Mouse (Mus musculus): ENCODE measurements at regions not wholly inside any gene's neighbourhood (a gene's known extent, or its start where the extent isn't known, plus 50 kb on each side); places are given as distances from the start of the nearest gene placed in this dataset.

DNA sequence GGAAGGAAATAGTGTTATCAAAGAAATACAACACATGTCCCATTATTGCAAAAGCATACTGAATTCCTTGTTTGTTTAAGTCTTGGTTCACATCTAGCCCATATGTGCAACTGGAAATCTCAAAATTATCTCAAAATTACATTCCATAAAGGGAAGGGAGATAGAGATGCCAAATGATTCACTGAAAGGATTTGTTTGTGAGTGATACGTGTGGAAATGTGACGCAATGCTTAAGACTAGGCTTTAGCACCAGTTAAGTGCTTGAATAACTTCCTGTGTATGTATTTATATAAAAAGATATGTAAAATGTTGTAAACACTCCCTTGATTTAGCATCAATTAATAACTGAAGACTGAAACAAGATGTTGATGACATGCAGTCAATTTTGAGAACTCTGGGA is 526.6 kb downstream of the Slc22a22 start:
- Histone ChIP-seq H3ac (ENCODE audit: control insufficient read depth, insufficient read length) (no peak overlapping the region), H3K4me2 (ENCODE audit: low read depth) (no peak overlapping the region), H3K79me2 (ENCODE audit: control insufficient read depth, insufficient read depth) (no peaks in the 10 kb centered on the region), H3K27me3 (ENCODE audit: control insufficient read depth, insufficient read depth, insufficient read length) (no peaks in the 10 kb centered on the region), H3K4me3 (no peak overlapping the region), H3K36me3 (ENCODE audit: control insufficient read depth, insufficient read depth) (no peaks in the 10 kb centered on the region)
- TF ChIP-seq USF1 (IDR thresholded peaks at IDR 0.05; ENCODE audit: low read depth) (no peak), SRF (IDR thresholded peaks at IDR 0.05; ENCODE audit: control insufficient read depth, insufficient read length, low read depth) (no peak), CEBPB (IDR thresholded peaks at IDR 0.05; ENCODE audit: insufficient read depth, poor library complexity, severe bottlenecking) (peak; percentile 51; the same call in 1 of the 2 replicates)

GRCm38 (mm10) chr15:56940891-56941290 is 536.5 kb downstream of the Slc22a22 start:
- H3ac ChIP-seq (ENCODE audit: control insufficient read depth, insufficient read length) = no peak overlapping the region
- H3K4me2 ChIP-seq (ENCODE audit: low read depth) = no peak overlapping the region
- TF ChIP-seq TCF3 (IDR thresholded peaks at IDR 0.05; ENCODE audit: insufficient read length, low read depth) = no peak
- TF ChIP-seq MYOD1 (IDR thresholded peaks at IDR 0.05; ENCODE audit: control insufficient read depth in 1 of 3, insufficient read length in 2 of 3, low read depth in 2 of 3) = no peak
- no peak for TF ChIP-seq REST (IDR thresholded peaks at IDR 0.05; ENCODE audit: insufficient read depth, insufficient read length)
- no peak for TF ChIP-seq SRF (IDR thresholded peaks at IDR 0.05; ENCODE audit: control insufficient read depth, insufficient read length, low read depth)
- TF ChIP-seq TCF12 (IDR thresholded peaks at IDR 0.05; ENCODE audit: insufficient read depth, poor library complexity, severe bottlenecking) = no peak
- no peak for TF ChIP-seq POLR2A (IDR thresholded peaks at IDR 0.05; ENCODE audit: insufficient read length, low read depth)
- TF ChIP-seq MAX (IDR thresholded peaks at IDR 0.05; ENCODE audit: low read depth) = no peak
- no peak for TF ChIP-seq POLR2AphosphoS2 (IDR thresholded peaks at IDR 0.05; ENCODE audit: insufficient read length, low read depth)
- no peak for TF ChIP-seq E2F4 (IDR thresholded peaks at IDR 0.05; ENCODE audit: insufficient read depth)
- TF ChIP-seq MYOG (IDR thresholded peaks at IDR 0.05; ENCODE audit: control insufficient read depth in 1 of 3, insufficient read depth in 1 of 3, insufficient read length in 2 of 3, low read depth in 2 of 3) = no peak
- no peak for TF ChIP-seq CEBPB (IDR thresholded peaks at IDR 0.05; ENCODE audit: insufficient read depth, poor library complexity, severe bottlenecking)
- no peaks in the 10 kb centered on the region for H3K36me3 ChIP-seq (ENCODE audit: control insufficient read depth, insufficient read depth)
- no peaks in the 10 kb centered on the region for H3K79me2 ChIP-seq (ENCODE audit: control insufficient read depth, insufficient read depth)
- no peaks in the 10 kb centered on the region for H3K27me3 ChIP-seq (ENCODE audit: control insufficient read depth, insufficient read depth, insufficient read length)
- H3K4me3 ChIP-seq = no peak overlapping the region

- Histone ChIP-seq H3ac (ENCODE audit: control insufficient read depth, insufficient read length) (no peak overlapping the region), H3K4me2 (ENCODE audit: low read depth) (no peak overlapping the region), H3K4me3 (no peak overlapping the region), H3K27me3 (ENCODE audit: control insufficient read depth, insufficient read depth, insufficient read length) (no peaks in the 10 kb centered on the region), H3K36me3 (ENCODE audit: control insufficient read depth, insufficient read depth) (no peaks in the 10 kb centered on the region), H3K79me2 (ENCODE audit: control insufficient read depth, insufficient read depth) (no peaks in the 10 kb centered on the region)
- TF ChIP-seq CEBPB (IDR thresholded peaks at IDR 0.05; ENCODE audit: insufficient read depth, poor library complexity, severe bottlenecking) (peak; percentile 63; the same call in 1 of the 2 replicates), USF1 (IDR thresholded peaks at IDR 0.05; ENCODE audit: low read depth) (no peak)
Observed at GRCm38 (mm10) chr15:56896553-56896952, 580.9 kb downstream of the Slc22a22 start.

DNA sequence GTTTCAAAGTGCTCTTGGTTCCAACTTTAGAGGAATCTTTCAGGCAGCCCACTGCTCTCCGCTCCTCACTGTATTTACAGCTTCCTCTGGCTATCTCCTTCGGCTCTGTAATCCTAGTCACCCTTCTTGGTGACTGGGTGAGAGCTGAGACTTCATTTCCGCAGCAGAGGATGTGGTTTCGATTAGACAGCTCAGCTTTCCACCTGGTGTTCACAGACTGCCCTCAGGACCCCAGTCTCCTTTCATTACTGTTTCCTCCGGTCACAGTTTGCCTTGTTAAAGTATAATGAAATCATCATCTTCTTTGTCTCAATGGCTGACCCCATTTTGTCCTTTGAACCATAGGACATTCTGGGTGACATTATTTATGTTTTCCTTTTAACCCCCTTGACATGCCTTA is 595.9 kb downstream of the Slc22a22 start:
- Histone ChIP-seq H3ac (ENCODE audit: control insufficient read depth, insufficient read length) (no peak overlapping the region), H3K79me2 (ENCODE audit: control insufficient read depth, insufficient read depth) (no peaks in the 10 kb centered on the region), H3K4me3 (no peak overlapping the region), H3K27me3 (ENCODE audit: control insufficient read depth, insufficient read depth, insufficient read length) (no peaks in the 10 kb centered on the region), H3K4me2 (ENCODE audit: low read depth) (no peak overlapping the region), H3K36me3 (ENCODE audit: control insufficient read depth, insufficient read depth) (no peaks in the 10 kb centered on the region)
- no peak for TF ChIP-seq MAX (IDR thresholded peaks at IDR 0.05; ENCODE audit: low read depth)
- no peak for TF ChIP-seq USF1 (IDR thresholded peaks at IDR 0.05; ENCODE audit: low read depth)
- TF ChIP-seq SRF (IDR thresholded peaks at IDR 0.05; ENCODE audit: control insufficient read depth, insufficient read length, low read depth) = no peak
- no peak for TF ChIP-seq REST (IDR thresholded peaks at IDR 0.05; ENCODE audit: insufficient read depth, insufficient read length)
- no peak for TF ChIP-seq CEBPB (IDR thresholded peaks at IDR 0.05; ENCODE audit: insufficient read depth, poor library complexity, severe bottlenecking)
- no peak for TF ChIP-seq E2F4 (IDR thresholded peaks at IDR 0.05; ENCODE audit: insufficient read depth)
- TF ChIP-seq MYOD1 (IDR thresholded peaks at IDR 0.05; ENCODE audit: control insufficient read depth in 1 of 3, insufficient read length in 2 of 3, low read depth in 2 of 3) = no peak
- no peak for TF ChIP-seq POLR2A (IDR thresholded peaks at IDR 0.05; ENCODE audit: insufficient read length, low read depth)
- no peak for TF ChIP-seq TCF3 (IDR thresholded peaks at IDR 0.05; ENCODE audit: insufficient read length, low read depth)
- no peak for TF ChIP-seq MYOG (IDR thresholded peaks at IDR 0.05; ENCODE audit: control insufficient read depth in 1 of 3, insufficient read depth in 1 of 3, insufficient read length in 2 of 3, low read depth in 2 of 3)
- TF ChIP-seq TCF12 (IDR thresholded peaks at IDR 0.05; ENCODE audit: insufficient read depth, poor library complexity, severe bottlenecking) = no peak
- TF ChIP-seq POLR2AphosphoS2 (IDR thresholded peaks at IDR 0.05; ENCODE audit: insufficient read length, low read depth) = no peak

- Histone ChIP-seq H3K79me2 (ENCODE audit: control insufficient read depth, insufficient read depth) (no peaks in the 10 kb centered on the region), H3K4me2 (ENCODE audit: low read depth) (no peak overlapping the region), H3K36me3 (ENCODE audit: control insufficient read depth, insufficient read depth) (no peaks in the 10 kb centered on the region), H3K27me3 (ENCODE audit: control insufficient read depth, insufficient read depth, insufficient read length) (no peaks in the 10 kb centered on the region), H3K4me3 (no peak overlapping the region), H3ac (ENCODE audit: control insufficient read depth, insufficient read length) (no peak overlapping the region)
- TF ChIP-seq POLR2AphosphoS2 (IDR thresholded peaks at IDR 0.05; ENCODE audit: insufficient read length, low read depth) (no peak), TCF12 (IDR thresholded peaks at IDR 0.05; ENCODE audit: insufficient read depth, poor library complexity, severe bottlenecking) (no peak), MAX (IDR thresholded peaks at IDR 0.05; ENCODE audit: low read depth) (no peak), USF1 (IDR thresholded peaks at IDR 0.05; ENCODE audit: low read depth) (no peak), E2F4 (IDR thresholded peaks at IDR 0.05; ENCODE audit: insufficient read depth) (no peak), CEBPB (IDR thresholded peaks at IDR 0.05; ENCODE audit: insufficient read depth, poor library complexity, severe bottlenecking) (no peak)
Observed at GRCm38 (mm10) chr15:56865879-56866278, 611.5 kb downstream of the Slc22a22 start.

All from myocyte (in vitro differentiated cells).